Mouse (Mus musculus): ENCODE data around the gene Vmn1r82. TPM values are rescaled to one million over a fixed set of nuclear protein-coding genes. Genes with fewer than 3 reads are reported as not detected.

The Vmn1r82 gene
- polyA plus RNA-seq (2012; rRNA removed; ENCODE audit: low replicate concordance) = not detected in 2 replicates

DNA sequence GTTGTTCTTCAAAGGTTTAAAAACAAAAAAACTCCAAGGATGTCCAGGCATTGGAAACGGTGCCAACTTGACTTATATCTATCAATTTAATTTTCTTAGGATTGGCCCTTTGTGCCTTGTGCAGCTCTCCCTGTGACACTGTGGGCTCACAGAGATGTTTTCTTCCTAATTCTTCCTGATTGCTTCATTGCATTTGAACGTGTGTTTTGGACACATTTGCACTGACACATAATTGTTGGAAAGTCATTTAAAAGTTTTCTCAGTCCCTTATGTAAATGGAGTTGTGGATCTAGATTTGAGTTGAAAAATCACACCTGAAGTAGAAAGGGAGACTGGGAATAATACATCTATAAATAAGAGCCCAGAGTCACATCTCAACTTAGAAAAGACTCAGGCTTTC lies at the start of gene Vmn1r82:
Vmn1r82 (plus strand) TSS at position 301 of the 400 bp plus-strand sequence.

DNA sequence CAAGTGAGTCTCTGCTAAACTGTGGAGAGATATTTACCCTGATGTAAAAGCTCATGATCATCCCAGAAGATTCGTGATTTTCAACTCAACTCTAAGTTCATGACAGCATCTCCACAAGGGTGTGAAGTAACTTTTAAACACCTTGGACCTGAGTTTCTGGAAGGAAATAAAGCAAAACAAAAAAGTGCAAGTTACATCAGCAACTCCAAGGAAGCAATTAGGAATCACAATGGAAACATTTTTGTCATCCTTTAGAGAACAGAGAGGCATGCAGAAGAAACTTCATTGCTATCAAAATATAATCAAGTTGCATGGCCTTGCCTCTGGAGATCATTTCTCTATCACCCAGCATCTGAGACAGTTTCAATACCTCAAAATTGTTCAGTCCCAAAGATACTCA lies 32.1 kb upstream of the Vmn1r82 start, which contains the start of gene Vmn1r81:
Vmn1r81 (minus strand) TSS at position 101 of the 400 bp plus-strand sequence.

GRCm38 (mm10) chr7:12329381-12329780 lies 29.2 kb downstream of the Vmn1r82 start, which contains the start of gene Vmn1r83:
Vmn1r83 (minus strand) TSS chr7:12329481.

Other genes starting within 250 kb of the Vmn1r82 start
- not detected in 2 replicates for gene Vmn1r78, start 150.2 kb upstream of the Vmn1r82 start, polyA plus RNA-seq (2012; rRNA removed; ENCODE audit: low replicate concordance)
- not detected in 2 replicates for gene Vmn1r79, start 129.2 kb upstream of the Vmn1r82 start, polyA plus RNA-seq (2012; rRNA removed; ENCODE audit: low replicate concordance)
- not detected in 2 replicates for gene Vmn1r80, start 111.1 kb upstream of the Vmn1r82 start, polyA plus RNA-seq (2012; rRNA removed; ENCODE audit: low replicate concordance)
- gene Vmn1r81, start 32.2 kb upstream of the Vmn1r82 start, polyA plus RNA-seq (2012; rRNA removed; ENCODE audit: low replicate concordance) = not detected in 2 replicates
- gene Vmn1r83, start 29.1 kb downstream of the Vmn1r82 start, polyA plus RNA-seq (2012; rRNA removed; ENCODE audit: low replicate concordance) = not detected in 2 replicates
- not detected in 2 replicates for gene Vmn1r84, start 68.8 kb downstream of the Vmn1r82 start, polyA plus RNA-seq (2012; rRNA removed; ENCODE audit: low replicate concordance)
- gene Zfp551, start 122.3 kb downstream of the Vmn1r82 start, polyA plus RNA-seq (2012; rRNA removed; ENCODE audit: low replicate concordance) = 0.93 and 1.9 TPM in 2 replicates
- 2.4 and 4.8 TPM in 2 replicates for gene Zfp606, start 177.9 kb downstream of the Vmn1r82 start, polyA plus RNA-seq (2012; rRNA removed; ENCODE audit: low replicate concordance)
- gene 2900092C05Rik, start 212.1 kb downstream of the Vmn1r82 start, polyA plus RNA-seq (2012; rRNA removed; ENCODE audit: low replicate concordance) = not detected in 2 replicates